Mouse (Mus musculus) liver, embryonic 15.5 days (tissue): ENCODE data around the gene Cd164l2. TPM values are rescaled to one million over a fixed set of nuclear protein-coding genes. Genes with fewer than 3 reads are reported as not detected.

Experiments used
- ATAC-seq: fragments of 200-750 bp; cut with Nextera tagmentation; 2 replicates; pipeline ENCODE4 v1.8.0; 2017; ENCODE audit warnings: moderate number of reproducible peaks, mild to moderate bottlenecking, moderate library complexity; ENCODE audit not compliant: insufficient read depth
- H3K27ac ChIP-seq: fragments of 300-500 bp; sonication (generic); replicated peaks from 2 replicates; pipeline ENCODE4 v1.5.1; 2015; ENCODE audit warnings: mild to moderate bottlenecking, inconsistent platforms
- H3K27me3 ChIP-seq: fragments of 300-500 bp; sonication (generic); 2 replicates; pipeline ENCODE4 v1.6.1; 2015; ENCODE audit warnings: mild to moderate bottlenecking, inconsistent platforms
- H3K36me3 ChIP-seq: fragments of 300-500 bp; sonication (generic); replicated peaks from 2 replicates; pipeline ENCODE4 v1.6.1; 2015; ENCODE audit warnings: moderate library complexity, mild to moderate bottlenecking, inconsistent platforms
- H3K4me1 ChIP-seq: fragments of 300-500 bp; sonication (generic); replicated peaks from 2 replicates; pipeline ENCODE4 v1.6.1; 2015; ENCODE audit warnings: inconsistent platforms
- H3K4me2 ChIP-seq: fragments of 300-500 bp; sonication (generic); 2 replicates; pipeline ENCODE4 v1.6.1; 2015; ENCODE audit warnings: moderate library complexity, mild to moderate bottlenecking, inconsistent platforms
- H3K4me3 ChIP-seq: fragments of 300-500 bp; sonication (generic); replicated peaks from 2 replicates; pipeline ENCODE4 v1.5.1; 2015; ENCODE audit warnings: mild to moderate bottlenecking, inconsistent platforms
- H3K9ac ChIP-seq: fragments of 300-500 bp; sonication (generic); 2 replicates; pipeline ENCODE4 v1.6.1; 2015; ENCODE audit warnings: moderate library complexity, mild to moderate bottlenecking, inconsistent platforms
- H3K9me3 ChIP-seq: fragments of 300-500 bp; sonication (generic); replicated peaks from 2 replicates; pipeline ENCODE4 v1.6.1; 2016; ENCODE audit warnings: inconsistent platforms
- WGBS: fragments of 180-500 bp; shearing (Covaris S2); methylation state at CpG from one replicate; pipeline ENCODE4 v1.1.7; 2015; ENCODE audit warnings: mixed read lengths; ENCODE audit not compliant: insufficient replicate concordance; 5-methylcytosine and 5-hydroxymethylcytosine counted together
- polyA plus RNA-seq: library from polyadenylated mRNA; unstranded; fragments of >200 nt; fragmentation: Nextera tagmentation; extraction: Ambion mirVana; gene quantifications from 2 replicates; pipeline ENCODE4 v1.2.1, GENCODE M21; 2015

The Cd164l2 gene
- not detected in 2 replicates for polyA plus RNA-seq

- peaks cover 85% of the 10 kb centered on the region for H3K27me3 ChIP-seq
- H3K9me3 ChIP-seq: no peaks in the 10 kb centered on the region
- H3K4me1 ChIP-seq: peaks cover 19% of the 10 kb centered on the region
- H3K4me2 ChIP-seq: peak within 1 kb of the TSS; percentile 88
- 4% methylated on average over 50 of the region's 52 CpGs for WGBS
- no peak within 1 kb of the TSS for H3K27ac ChIP-seq
- no peaks in the 10 kb centered on the region for H3K36me3 ChIP-seq
- 0 out of 2 replicates have a peak within 1 kb of the TSS, but pooled peaks have one; percentile 11 for H3K9ac ChIP-seq
- peak within 1 kb of the TSS; percentile 62 for H3K4me3 ChIP-seq
- ATAC-seq: no peak
Measured at GRCm38 (mm10) chr4:133211751-133212561, at the start of gene Cd164l2, which contains the start of gene Gpr3. Cd164l2 (plus strand) TSS chr4:133212131. Gpr3 (minus strand) TSS chr4:133212536.

DNA sequence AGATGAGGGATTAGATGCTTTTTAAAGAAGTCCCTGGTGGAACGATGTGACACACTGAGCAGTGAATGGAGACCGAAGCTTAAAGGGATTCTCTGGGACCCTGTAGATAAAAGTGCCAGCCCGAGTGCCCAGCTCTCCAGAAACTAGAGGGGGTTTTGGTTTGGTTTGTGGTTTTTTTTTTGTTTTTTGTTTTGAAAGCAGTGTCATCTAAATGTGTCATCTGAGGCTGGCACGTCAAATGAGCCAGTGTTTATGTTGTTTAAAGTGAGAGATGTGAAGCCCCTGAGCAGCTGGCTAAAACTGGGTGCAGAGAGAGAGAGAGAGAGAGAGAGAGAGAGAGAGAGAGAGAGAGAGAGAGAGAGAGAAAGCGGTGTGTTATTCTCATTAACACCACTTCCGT lies 49.7 kb upstream of the Cd164l2 start:
- Histone ChIP-seq H3K36me3 (peaks cover 11% of the 10 kb centered on the region), H3K4me2 (no peak overlapping the region), H3K27ac (no peak overlapping the region), H3K4me1 (peaks cover 26% of the 10 kb centered on the region), H3K27me3 (no peaks in the 10 kb centered on the region), H3K4me3 (no peak overlapping the region), H3K9ac (no peak overlapping the region), H3K9me3 (no peaks in the 10 kb centered on the region)
- no peak for ATAC-seq
- WGBS: 60% methylated on average over 6 of the region's 6 CpGs

DNA sequence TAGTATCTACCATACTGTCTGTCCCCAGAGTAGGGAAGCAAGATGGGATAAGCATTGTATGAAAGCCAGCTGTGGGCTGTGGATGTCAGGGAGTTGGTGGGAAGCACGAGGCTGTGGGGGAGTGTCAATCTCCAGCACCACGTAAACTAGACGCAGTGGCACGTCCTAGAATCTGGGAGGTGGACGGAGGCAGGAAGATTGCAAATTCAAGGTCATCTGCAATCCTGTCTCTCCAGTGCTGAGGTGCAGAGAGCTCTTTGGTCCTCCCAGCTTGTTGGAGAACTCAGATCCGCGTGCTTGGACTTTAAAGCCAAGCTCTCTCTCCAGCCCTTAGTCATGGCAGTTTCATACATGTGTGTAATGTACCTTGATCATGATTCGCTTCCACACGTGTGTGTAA lies 45.2 kb upstream of the Cd164l2 start:
- Histone ChIP-seq H3K9ac (no peak overlapping the region), H3K4me1 (peaks cover 38% of the 10 kb centered on the region), H3K27ac (no peak overlapping the region), H3K27me3 (no peaks in the 10 kb centered on the region), H3K4me2 (no peak overlapping the region), H3K4me3 (no peak overlapping the region), H3K9me3 (no peaks in the 10 kb centered on the region), H3K36me3 (peaks cover 3% of the 10 kb centered on the region; the same call in 1 of the 2 replicates)
- WGBS: 82% methylated on average over 9 of the region's 9 CpGs
- no peak for ATAC-seq

DNA sequence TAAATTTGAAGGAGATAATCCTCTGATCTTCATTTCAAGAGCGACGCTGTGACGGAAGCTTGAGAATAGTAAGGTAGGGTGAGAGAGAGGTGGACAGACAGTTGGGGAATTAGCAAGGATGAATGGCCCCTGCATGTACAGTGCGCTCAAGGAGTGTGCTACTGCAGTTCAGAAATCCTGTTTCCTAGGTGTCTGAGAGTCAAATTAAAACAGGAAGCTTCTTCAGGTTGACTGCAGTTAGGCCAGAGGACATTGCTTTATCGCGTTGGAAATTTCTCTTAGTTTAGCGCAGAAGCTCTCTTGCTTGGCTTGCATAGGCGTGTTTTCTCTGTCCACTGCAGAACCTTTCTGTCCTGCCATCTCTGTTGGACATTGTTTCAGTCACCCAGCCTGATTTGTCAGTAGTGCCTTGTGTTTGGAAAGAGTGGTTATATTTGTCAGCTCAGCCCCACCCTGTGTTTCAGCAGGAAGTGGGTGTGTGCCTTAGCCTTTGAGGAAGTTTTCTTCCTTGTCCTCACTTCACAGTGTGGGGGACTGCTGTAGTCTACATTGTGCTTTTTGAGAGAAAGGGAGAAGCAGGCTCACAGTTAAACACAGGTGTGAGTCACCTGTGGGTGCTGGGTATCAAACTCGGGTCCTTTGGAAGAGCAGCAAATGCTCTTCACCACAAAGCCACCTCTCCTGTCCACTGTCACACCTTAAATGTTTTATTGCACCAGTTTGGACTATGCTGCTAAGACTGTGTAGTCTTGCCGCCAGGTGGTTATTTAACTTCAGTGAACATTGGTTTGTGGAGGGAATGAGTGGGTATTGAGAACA lies 42.5 kb upstream of the Cd164l2 start:
- H3K4me3 ChIP-seq: no peak overlapping the region
- H3K9me3 ChIP-seq: no peaks in the 10 kb centered on the region
- no peak overlapping the region for H3K9ac ChIP-seq
- H3K27me3 ChIP-seq: no peaks in the 10 kb centered on the region
- peak; percentile 42; the same call in 1 of the 2 replicates for ATAC-seq
- peaks cover 56% of the 10 kb centered on the region for H3K4me1 ChIP-seq
- peaks cover 3% of the 10 kb centered on the region; the same call in 1 of the 2 replicates for H3K36me3 ChIP-seq
- H3K4me2 ChIP-seq: peak overlapping the region; percentile 30
- 31% methylated on average over 10 of the region's 10 CpGs for WGBS
- H3K27ac ChIP-seq: peak overlapping the region; percentile 77

- Histone ChIP-seq H3K4me1 (peaks cover 59% of the 10 kb centered on the region), H3K4me2 (peak overlapping the region; percentile 25; the same call in 1 of the 2 replicates), H3K27ac (peak overlapping the region; percentile 77), H3K36me3 (peaks cover 1% of the 10 kb centered on the region; the same call in 1 of the 2 replicates), H3K9me3 (no peaks in the 10 kb centered on the region), H3K4me3 (no peak overlapping the region), H3K9ac (no peak overlapping the region), H3K27me3 (no peaks in the 10 kb centered on the region)
- WGBS: 25% methylated on average over 3 of the region's 3 CpGs
- no peak for ATAC-seq
Measured at GRCm38 (mm10) chr4:133170056-133170524, 41.8 kb upstream of the Cd164l2 start.

GRCm38 (mm10) chr4:133170616-133171015 lies 41.3 kb upstream of the Cd164l2 start:
- Histone ChIP-seq H3K36me3 (no peaks in the 10 kb centered on the region; the same call in 1 of the 2 replicates), H3K9me3 (no peaks in the 10 kb centered on the region), H3K4me3 (no peak overlapping the region), H3K27me3 (no peaks in the 10 kb centered on the region), H3K4me2 (no peak overlapping the region), H3K9ac (no peak overlapping the region), H3K4me1 (peaks cover 64% of the 10 kb centered on the region), H3K27ac (peak overlapping the region; percentile 26; the same call in 1 of the 2 replicates)
- ATAC-seq: no peak

DNA sequence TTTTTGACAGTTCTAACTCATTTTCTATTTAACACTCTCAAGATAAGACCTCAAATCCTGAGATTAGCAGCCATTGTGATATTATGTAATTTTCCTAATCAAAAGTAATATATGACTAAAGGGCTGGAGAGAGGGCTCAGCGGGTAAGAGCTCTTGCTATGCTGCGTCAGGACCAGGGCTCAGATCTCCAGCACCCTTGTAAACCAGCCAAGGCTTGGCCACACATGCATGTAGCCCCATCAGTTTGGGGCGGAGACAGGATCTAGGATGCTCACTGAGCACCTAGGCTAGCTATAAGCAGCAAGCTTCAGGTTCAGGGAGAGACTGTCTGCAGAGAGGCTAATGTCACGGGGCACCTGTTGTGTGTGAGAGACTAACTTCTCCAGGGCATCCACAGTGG lies 39.5 kb upstream of the Cd164l2 start:
- ATAC-seq: no peak
- no peaks in the 10 kb centered on the region for H3K27me3 ChIP-seq
- H3K27ac ChIP-seq: no peak overlapping the region
- H3K9ac ChIP-seq: no peak overlapping the region
- no peak overlapping the region for H3K4me2 ChIP-seq
- peaks cover 12% of the 10 kb centered on the region for H3K36me3 ChIP-seq
- H3K4me3 ChIP-seq: no peak overlapping the region
- WGBS: 81% methylated on average over 4 of the region's 4 CpGs
- H3K4me1 ChIP-seq: peaks cover 72% of the 10 kb centered on the region
- H3K9me3 ChIP-seq: no peaks in the 10 kb centered on the region

DNA sequence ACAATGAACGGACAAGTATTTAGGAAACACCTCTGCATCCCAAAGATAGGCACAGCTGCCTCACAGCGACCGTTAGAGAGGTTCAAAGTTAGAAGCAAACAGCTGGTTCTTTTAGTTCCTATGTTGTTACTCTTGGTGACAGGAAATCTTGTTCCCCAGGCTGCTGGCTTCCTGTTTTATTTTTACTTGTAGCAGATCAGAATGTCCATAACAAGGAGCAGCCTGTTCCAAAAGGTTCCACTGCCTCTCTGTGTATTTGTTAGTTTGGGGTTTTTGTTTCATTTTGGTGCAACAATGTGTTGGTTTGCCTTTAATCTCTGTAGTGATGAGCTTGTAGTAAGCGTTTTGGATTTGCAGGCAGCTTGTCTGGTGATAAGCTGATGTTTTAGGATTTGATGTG lies 37.6 kb upstream of the Cd164l2 start:
- Histone ChIP-seq H3K4me2 (0 out of 2 replicates have a peak overlapping the region, but pooled peaks have one; percentile 19), H3K36me3 (peaks cover 21% of the 10 kb centered on the region), H3K27me3 (no peaks in the 10 kb centered on the region), H3K4me1 (peaks cover 86% of the 10 kb centered on the region), H3K4me3 (no peak overlapping the region), H3K9ac (no peak overlapping the region), H3K9me3 (no peaks in the 10 kb centered on the region), H3K27ac (peak overlapping the region; percentile 66)
- ATAC-seq: no peak
- WGBS: 13% methylated on average over 4 of the region's 4 CpGs

- H3K4me1 ChIP-seq: peaks cover 77% of the 10 kb centered on the region
- H3K4me3 ChIP-seq: no peak overlapping the region
- H3K9ac ChIP-seq: no peak overlapping the region
- H3K9me3 ChIP-seq: no peaks in the 10 kb centered on the region
- peak overlapping the region; percentile 41 for H3K27ac ChIP-seq
- peaks cover 28% of the 10 kb centered on the region for H3K36me3 ChIP-seq
- no peak for ATAC-seq
- no peaks in the 10 kb centered on the region for H3K27me3 ChIP-seq
- H3K4me2 ChIP-seq: no peak overlapping the region
- 65% methylated on average over 7 of the region's 7 CpGs for WGBS
Measured at GRCm38 (mm10) chr4:133175274-133175673, 36.7 kb upstream of the Cd164l2 start.

DNA sequence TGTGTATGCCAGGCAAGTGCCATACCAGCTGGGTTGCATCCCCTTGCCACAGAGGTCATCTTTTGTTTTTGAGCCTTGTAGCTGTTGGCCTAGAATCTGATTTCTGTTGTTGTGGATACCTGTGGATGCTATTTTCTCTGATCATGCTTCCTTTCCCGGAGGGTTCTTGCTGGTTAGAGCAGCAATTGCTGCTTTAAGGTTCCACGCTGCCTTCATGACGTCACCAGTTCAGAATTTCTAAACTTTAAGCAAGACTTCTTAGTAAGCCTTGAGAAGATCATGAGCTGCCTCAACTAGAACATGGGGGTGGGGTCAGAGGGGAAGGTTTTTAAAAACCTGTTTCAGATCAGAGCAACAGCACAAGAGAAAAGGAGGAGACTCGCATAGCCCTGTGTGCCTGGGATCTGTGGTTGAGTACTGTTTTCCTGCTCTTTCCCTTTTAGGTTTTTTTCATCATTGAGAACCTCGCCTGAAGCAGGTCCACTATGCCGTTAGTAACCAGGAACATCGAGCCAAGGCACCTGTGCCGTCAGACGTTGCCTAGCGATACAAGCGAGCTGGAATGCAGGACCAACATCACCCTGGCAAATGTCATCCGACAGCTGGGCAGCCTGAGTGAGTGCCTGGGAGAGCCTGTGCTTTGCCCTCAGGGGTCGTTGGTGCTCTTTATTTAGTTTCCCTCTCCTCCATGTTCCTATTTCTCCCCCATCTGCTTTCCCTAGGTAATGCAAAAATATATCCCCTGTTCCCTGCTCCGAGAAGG lies 35.8 kb upstream of the Cd164l2 start:
- H3K4me2 ChIP-seq: no peak overlapping the region
- no peaks in the 10 kb centered on the region for H3K27me3 ChIP-seq
- no peaks in the 10 kb centered on the region for H3K9me3 ChIP-seq
- no peak overlapping the region for H3K9ac ChIP-seq
- peaks cover 68% of the 10 kb centered on the region for H3K4me1 ChIP-seq
- peak overlapping the region; percentile 72; the same call in 1 of the 2 replicates for H3K27ac ChIP-seq
- no peak overlapping the region for H3K4me3 ChIP-seq
- no peak for ATAC-seq
- WGBS: 78% methylated on average over 14 of the region's 14 CpGs
- peaks cover 35% of the 10 kb centered on the region for H3K36me3 ChIP-seq
